Mouse (Mus musculus): ENCODE data around the gene Olfr90.

The Olfr90 gene

GRCm38 (mm10) chr17:37062101-37062641 is 26.1 kb downstream of the Olfr90 start:
- no peak for DNase-seq (ENCODE audit: extremely low read depth, low read depth)

DNA sequence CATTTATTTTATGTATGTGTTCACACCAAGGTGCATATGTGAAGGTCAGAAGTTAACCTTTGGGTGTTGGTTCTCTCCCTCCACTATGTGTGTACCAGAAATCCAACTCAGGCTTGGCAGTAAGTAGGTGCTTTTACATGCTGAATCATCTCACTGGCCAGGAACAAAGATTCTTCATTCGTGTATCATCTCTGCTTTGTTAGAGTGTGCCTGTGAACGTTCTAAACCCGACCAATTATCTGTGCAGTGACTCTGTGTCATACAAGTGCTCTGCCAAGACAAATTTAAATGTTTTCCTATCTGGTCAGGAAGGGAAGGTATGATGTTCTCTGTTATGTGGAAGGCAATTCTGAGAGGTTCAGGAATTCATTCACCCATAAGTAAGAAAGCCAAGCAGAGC is 26.9 kb downstream of the Olfr90 start:
- DNase-seq (ENCODE audit: extremely low read depth, low read depth): no peak

GRCm38 (mm10) chr17:37056957-37057356 is 31.3 kb downstream of the Olfr90 start:
- no peak for DNase-seq (ENCODE audit: extremely low read depth, low read depth)

- DNase-seq (ENCODE audit: extremely low read depth, low read depth): no peak
These were observed 36.6 kb downstream of the Olfr90 start for GRCm38 (mm10) chr17:37051745-37052144.

GRCm38 (mm10) chr17:37050876-37051275 is 37.4 kb downstream of the Olfr90 start:
- DNase-seq (ENCODE audit: extremely low read depth, low read depth): no peak

DNA sequence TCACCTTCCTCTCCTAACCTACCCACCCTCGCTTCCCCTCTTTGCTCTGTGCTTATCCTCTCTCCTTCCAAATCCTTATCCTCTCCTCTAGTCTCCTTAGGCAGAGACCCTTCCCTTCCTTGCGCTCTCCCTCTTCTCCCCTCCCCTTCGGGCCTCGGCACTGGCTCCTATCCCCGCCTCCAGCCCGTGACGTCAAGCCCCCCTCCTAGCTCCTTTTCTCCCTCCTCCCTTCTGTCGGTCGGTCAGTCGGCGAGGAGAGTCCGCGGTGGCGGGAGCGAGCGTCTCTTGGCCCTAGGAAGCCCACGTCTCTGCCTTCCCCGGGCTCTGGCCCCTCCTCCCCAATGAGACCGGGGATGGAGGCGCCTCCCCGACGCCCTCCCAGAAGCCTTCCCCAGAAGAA is 37.9 kb downstream of the Olfr90 start:
- DNase-seq (ENCODE audit: extremely low read depth, low read depth): no peak

GRCm38 (mm10) chr17:37049570-37050310 is 38.6 kb downstream of the Olfr90 start:
- DNase-seq (ENCODE audit: extremely low read depth, low read depth): no peak

DNA sequence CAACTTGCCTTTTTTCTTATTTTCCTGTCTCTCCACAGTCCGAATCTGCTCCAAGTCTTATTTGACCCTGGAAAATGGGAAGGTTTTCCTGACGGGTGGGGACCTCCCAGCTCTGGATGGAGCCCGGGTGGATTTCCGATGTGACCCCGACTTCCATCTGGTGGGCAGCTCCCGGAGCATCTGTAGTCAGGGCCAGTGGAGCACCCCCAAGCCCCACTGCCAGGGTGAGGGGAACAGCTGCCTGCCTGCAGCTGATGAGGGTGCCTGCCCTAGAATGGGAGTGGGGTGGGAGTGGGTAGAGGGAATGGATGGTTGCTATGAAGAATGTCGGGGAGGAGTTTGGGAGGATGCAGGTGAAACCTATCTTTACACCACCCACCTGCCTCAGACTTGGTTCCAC is 39.9 kb downstream of the Olfr90 start:
- DNase-seq (ENCODE audit: extremely low read depth, low read depth): no peak

GRCm38 (mm10) chr17:37047981-37048380 is 40.3 kb downstream of the Olfr90 start:
- DNase-seq (ENCODE audit: extremely low read depth, low read depth): no peak

- no peak for DNase-seq (ENCODE audit: extremely low read depth, low read depth)
These were observed 40.8 kb downstream of the Olfr90 start for GRCm38 (mm10) chr17:37047332-37047976.

DNA sequence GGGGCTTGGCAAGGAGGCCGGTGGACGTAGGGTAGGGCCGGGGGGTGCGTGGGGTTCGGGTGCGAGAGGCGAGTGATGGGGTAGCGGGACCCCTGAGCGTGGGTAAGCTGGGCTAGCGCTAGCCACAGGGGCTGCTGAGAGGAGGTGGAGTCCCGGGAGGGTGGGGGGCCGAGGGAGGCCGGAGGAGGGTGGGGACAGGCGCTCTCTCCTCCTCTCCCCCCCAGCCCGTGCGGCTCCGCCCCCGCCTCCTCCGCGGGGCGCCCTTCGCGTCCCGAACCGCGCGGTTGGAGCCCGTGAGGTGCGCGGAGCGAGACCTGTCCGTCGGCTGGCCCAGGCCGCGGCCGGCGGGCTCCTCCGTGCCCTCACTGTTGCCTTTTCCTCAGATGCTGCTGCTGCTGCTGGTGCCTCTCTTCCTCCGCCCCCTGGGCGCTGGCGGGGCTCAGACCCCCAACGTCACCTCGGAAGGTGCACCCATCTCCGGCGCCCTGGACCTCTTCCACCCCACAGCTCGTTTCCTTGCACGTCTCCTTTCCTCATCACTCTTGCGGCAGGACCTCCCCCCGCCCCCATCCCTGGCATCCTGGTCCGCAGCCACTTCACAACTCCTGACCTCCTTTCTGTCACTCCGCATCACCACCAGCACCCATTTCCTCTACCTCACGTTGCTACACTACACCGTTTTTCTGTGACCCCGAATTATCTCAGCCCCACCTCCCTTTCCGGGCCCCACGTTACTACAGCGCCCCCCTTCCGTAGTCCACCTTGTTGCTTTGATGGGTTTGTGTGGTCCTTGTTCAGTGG is 41.8 kb downstream of the Olfr90 start:
- no peak for DNase-seq (ENCODE audit: extremely low read depth, low read depth)

- DNase-seq (ENCODE audit: extremely low read depth, low read depth): peak; percentile 41
These were observed 42.5 kb downstream of the Olfr90 start, which contains the start of gene Gabbr1 for GRCm38 (mm10) chr17:37045611-37046311. TSS of gene Gabbr1 (plus strand) at chr17:37045966.

DNA sequence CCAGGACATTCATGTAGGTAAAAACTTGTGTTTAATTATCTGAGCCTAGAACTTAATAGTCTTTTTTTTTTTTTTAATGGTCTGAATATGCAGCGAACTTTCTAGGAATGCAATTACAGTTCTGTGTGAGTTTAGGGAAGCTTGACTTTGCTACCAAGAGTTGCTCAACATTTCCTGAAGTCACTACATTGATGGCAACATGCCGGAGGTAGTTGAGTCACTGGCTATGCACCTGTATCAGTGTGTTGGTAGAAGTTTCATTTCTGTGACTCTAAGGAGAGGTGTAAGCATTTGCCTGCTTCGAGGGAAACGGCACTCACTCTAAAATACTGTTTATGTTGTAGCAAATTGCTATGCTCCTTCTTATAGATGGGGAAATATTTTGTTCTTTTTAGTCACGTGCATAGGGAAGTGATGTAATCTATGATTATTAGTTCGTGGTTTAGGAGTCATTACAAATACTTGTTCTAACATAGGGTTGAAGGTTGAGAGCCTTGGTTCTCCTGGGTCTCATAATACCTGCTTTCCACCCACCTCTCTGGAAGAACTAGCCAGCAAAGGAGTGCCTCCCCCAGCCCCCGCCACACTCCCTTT is 43.6 kb downstream of the Olfr90 start:
- no peak for DNase-seq (ENCODE audit: extremely low read depth, low read depth)

- DNase-seq (ENCODE audit: extremely low read depth, low read depth): no peak
These were observed 49.0 kb downstream of the Olfr90 start for GRCm38 (mm10) chr17:37039127-37039894.
